Mouse (Mus musculus): ENCODE results near the gene Map4k3. TPM values are rescaled to one million over a fixed set of nuclear protein-coding genes. Genes with fewer than 3 reads are reported as not detected.
"Not testable (repeated sequence)": the region's sequence is repeated elsewhere in the genome, so short reads cannot be mapped to it uniquely, and the experiment has no call there.

The Map4k3 gene
- total RNA-seq, 2 experiments from 2014 or later, result 2.2 to 2.9 TPM

- ATAC-seq (replicated peaks; ENCODE audit: low FRiP score, poor library complexity, severe bottlenecking), result no peak
Observed at GRCm38 (mm10) chr17:80546227-80546626, 182.1 kb downstream of the Map4k3 start.

- no peak for ATAC-seq (replicated peaks; ENCODE audit: low FRiP score, poor library complexity, severe bottlenecking)
Observed at GRCm38 (mm10) chr17:80543646-80544045, 184.6 kb downstream of the Map4k3 start.

DNA sequence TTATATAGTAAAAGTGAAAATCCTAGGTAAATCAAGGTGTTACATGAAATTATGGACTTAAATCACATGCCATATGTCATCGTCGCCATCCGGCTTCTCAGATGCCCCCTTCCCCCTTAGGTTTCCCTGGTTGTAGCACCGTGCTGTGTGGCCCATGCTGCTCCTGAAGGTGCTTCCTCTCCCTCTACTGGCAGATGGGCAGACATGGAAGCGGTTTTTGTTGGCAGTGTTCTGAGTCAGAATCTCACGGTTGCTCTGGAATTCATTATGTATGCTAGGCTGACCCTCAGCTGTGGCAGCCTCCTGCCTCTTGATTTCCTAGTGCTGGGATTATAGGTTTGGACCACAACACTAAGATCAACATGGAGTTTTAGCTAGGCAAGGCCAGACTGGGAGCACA, 191.1 kb downstream of the Map4k3 start:
- no peak for ATAC-seq (replicated peaks; ENCODE audit: low FRiP score, poor library complexity, severe bottlenecking)

DNA sequence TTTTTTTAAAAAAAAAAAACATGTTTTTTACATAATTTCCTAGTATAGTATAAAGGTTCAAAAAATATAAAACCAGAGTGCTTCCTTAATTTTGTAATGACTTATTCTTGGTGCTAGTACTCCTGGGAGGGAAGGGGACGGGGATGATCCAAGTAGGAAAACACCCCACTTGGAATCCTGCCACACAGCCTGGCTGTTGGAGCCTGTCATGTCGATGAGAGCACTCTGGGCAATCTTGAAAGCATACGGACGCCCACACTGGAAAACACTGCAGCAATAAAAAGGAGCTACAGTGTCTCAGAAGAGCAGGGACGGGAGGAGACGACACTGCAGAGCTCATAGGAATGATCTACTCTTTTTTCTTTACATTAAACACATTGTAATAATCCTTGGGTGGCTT, 192.7 kb downstream of the Map4k3 start:
- no peak for ATAC-seq (replicated peaks; ENCODE audit: low FRiP score, poor library complexity, severe bottlenecking)

GRCm38 (mm10) chr17:80531351-80531750, 196.9 kb downstream of the Map4k3 start:
- ATAC-seq (replicated peaks; ENCODE audit: low FRiP score, poor library complexity, severe bottlenecking), result not testable (repeated sequence)

Other genes with a start within 250 kb of the Map4k3 start
- gene Sos1, start 248.0 kb downstream of the Map4k3 start, total RNA-seq (2015; ENCODE audit: low replicate concordance), result 10.8 and 16.3 TPM in 2 replicates
- gene Sos1, start 248.0 kb downstream of the Map4k3 start, total RNA-seq (2017; ENCODE audit: low replicate concordance), result 5.7 and 6.5 TPM in 2 replicates
- 2.2 TPM in 1 of 2 replicates, not detected in the other for gene Cdkl4, start 150.7 kb downstream of the Map4k3 start, total RNA-seq (2015; ENCODE audit: low replicate concordance)
- not detected in 2 replicates for gene Cdkl4, start 150.7 kb downstream of the Map4k3 start, total RNA-seq (2017; ENCODE audit: low replicate concordance)
- gene Tmem178, start 216.1 kb upstream of the Map4k3 start, total RNA-seq (2015; ENCODE audit: low replicate concordance), result not detected in 2 replicates
- gene Tmem178, start 216.1 kb upstream of the Map4k3 start, total RNA-seq (2017; ENCODE audit: low replicate concordance), result not detected in 2 replicates